Mouse (Mus musculus): ENCODE results near the gene Kcnma1. TPM values are rescaled to one million over a fixed set of nuclear protein-coding genes. Genes with fewer than 3 reads are reported as not detected.

The Kcnma1 gene
- polyA plus RNA-seq, 1 experiment from 2014 or later = 6.0 TPM

DNA sequence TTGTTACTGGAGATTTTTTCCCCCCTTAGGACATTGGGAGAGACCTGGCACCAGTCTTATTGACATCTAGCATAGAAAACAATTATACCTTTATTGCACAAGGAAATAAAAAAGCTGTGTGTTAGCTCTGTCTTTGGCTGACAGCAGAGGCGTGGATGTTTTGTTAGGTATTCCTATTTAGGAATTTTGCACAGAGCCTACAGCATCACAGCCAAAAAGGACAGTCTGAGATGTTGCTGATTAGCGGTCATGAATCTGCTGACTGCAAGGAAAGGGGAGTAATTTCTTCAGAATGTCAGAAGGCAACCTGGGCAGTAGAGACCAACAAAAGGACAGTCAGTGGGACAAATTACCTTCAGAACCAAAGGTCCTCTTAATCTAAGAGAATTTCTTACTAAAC is 412.2 kb downstream of the Kcnma1 start:
- Histone ChIP-seq H3K36me3 (ENCODE audit: control insufficient read depth, insufficient read depth, low read length) (no peaks in the 10 kb centered on the region), H3K27ac (ENCODE audit: low read length) (no peak overlapping the region), H3K4me2 (ENCODE audit: low read depth, low read length) (no peak overlapping the region), H3K4me1 (ENCODE audit: control insufficient read depth, insufficient read depth, low read length) (no peaks in the 10 kb centered on the region), H3K27me3 (replicated peaks; ENCODE audit: control insufficient read depth, insufficient read depth, low read length) (no peaks in the 10 kb centered on the region), H3K4me3 (ENCODE audit: low read length) (no peak overlapping the region), H3K9me3 (ENCODE audit: control insufficient read depth, low read length) (no peaks in the 10 kb centered on the region), H3K9ac (ENCODE audit: low read depth, low read length) (no peak overlapping the region)
- WGBS = 76% methylated on average over 2 of the region's 2 CpGs
- no peak for ATAC-seq

DNA sequence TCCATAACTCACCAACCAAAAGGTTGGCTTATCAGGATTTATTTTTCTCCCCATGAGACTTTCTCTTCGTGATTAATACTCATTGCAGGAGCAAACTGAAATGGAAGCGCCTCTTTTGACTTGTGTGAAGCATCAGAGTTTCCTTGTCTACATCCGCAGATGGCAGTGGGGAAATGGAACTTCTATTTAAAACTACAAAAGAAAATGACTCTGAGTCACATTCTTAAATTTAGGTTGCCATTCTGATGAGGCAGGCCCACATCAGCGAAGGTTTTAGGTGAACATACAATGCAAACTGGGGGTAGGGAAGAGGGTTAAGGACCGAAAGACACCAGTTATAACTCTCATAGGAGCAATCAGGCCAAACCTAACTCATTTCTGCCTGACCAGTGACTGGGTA is 419.7 kb downstream of the Kcnma1 start:
- WGBS = 86% methylated on average over 5 of the region's 5 CpGs
- ATAC-seq = no peak
- no peaks in the 10 kb centered on the region for H3K9me3 ChIP-seq (ENCODE audit: control insufficient read depth, low read length)
- no peaks in the 10 kb centered on the region for H3K4me1 ChIP-seq (ENCODE audit: control insufficient read depth, insufficient read depth, low read length)
- H3K27me3 ChIP-seq (replicated peaks; ENCODE audit: control insufficient read depth, insufficient read depth, low read length) = no peaks in the 10 kb centered on the region
- no peak overlapping the region for H3K27ac ChIP-seq (ENCODE audit: low read length)
- H3K4me2 ChIP-seq (ENCODE audit: low read depth, low read length) = no peak overlapping the region
- no peak overlapping the region for H3K4me3 ChIP-seq (ENCODE audit: low read length)
- H3K36me3 ChIP-seq (ENCODE audit: control insufficient read depth, insufficient read depth, low read length) = no peaks in the 10 kb centered on the region
- no peak overlapping the region for H3K9ac ChIP-seq (ENCODE audit: low read depth, low read length)

DNA sequence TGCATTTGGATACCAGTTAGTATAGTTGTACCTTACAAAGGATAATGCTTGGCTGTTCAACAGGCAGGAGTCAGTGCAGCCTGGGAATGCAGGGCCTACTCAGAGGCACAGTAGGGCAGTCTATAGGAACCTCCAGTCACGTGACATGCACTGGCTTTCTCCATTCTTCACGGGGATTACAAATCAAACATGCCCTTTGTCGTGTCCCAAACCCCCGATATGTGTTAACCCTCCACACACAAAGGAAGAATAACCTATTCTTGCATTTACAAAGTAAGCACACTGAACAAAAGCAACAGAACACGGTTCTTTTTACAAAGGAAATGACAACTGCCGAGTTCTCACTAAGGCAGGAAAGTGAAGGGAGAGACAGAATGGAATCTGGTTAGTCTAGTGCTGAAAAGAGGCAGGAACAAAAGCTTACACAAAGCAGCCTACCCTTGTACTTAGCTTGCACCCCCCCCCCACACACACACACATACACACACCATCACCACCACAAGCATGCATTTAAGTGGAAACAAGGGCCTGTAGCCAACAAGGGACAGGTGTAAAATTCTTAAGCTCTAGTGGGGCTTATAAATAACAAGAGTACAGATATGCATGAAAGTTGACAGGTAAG is 421.4 kb downstream of the Kcnma1 start:
- Histone ChIP-seq H3K36me3 (ENCODE audit: control insufficient read depth, insufficient read depth, low read length) (no peaks in the 10 kb centered on the region), H3K27me3 (replicated peaks; ENCODE audit: control insufficient read depth, insufficient read depth, low read length) (no peaks in the 10 kb centered on the region), H3K4me1 (ENCODE audit: control insufficient read depth, insufficient read depth, low read length) (no peaks in the 10 kb centered on the region), H3K4me2 (ENCODE audit: low read depth, low read length) (no peak overlapping the region), H3K4me3 (ENCODE audit: low read length) (no peak overlapping the region), H3K9me3 (ENCODE audit: control insufficient read depth, low read length) (no peaks in the 10 kb centered on the region), H3K27ac (ENCODE audit: low read length) (no peak overlapping the region), H3K9ac (ENCODE audit: low read depth, low read length) (no peak overlapping the region)
- 56% methylated on average over 6 of the region's 6 CpGs for WGBS
- ATAC-seq = no peak

DNA sequence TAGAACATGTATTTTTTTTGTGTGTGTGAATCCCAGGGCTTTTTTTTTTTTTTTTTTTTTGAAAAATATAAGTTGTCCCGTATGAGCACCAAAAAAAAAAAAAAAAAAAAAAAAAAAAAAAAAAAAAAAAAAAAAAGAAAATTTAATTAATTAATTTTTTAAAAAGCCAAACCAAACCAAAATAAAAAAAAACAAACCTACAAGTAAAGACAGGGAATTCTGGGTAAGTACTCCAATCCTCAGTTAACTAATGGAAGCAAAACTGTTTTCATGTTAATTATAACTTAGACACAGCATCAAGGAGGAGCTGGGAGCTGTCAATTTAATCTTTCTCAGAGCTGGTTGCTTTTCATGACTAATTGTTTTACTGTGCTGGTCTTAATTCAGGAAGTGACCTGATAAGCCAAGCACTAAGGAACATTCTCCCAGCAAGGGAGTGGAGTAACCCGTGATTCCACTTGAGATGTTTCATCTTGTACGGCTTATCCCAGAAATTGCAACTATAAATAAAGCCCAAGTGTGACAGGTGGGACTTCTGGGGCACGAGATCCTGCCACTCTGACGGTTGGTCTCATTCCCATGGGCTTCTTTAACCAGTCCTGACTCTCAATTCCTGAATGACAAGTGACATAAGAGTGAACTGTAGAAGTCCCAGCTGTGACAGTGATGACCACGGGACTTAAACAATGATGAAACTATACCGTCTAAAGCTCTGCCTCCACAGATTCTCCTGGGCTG is 424.4 kb downstream of the Kcnma1 start:
- H3K4me2 ChIP-seq (ENCODE audit: low read depth, low read length) = no peak overlapping the region
- 59% methylated on average over 7 of the region's 7 CpGs for WGBS
- no peaks in the 10 kb centered on the region for H3K4me1 ChIP-seq (ENCODE audit: control insufficient read depth, insufficient read depth, low read length)
- no peaks in the 10 kb centered on the region for H3K9me3 ChIP-seq (ENCODE audit: control insufficient read depth, low read length)
- no peak overlapping the region for H3K4me3 ChIP-seq (ENCODE audit: low read length)
- no peak for ATAC-seq
- H3K27ac ChIP-seq (ENCODE audit: low read length) = no peak overlapping the region
- no peak overlapping the region for H3K9ac ChIP-seq (ENCODE audit: low read depth, low read length)
- no peaks in the 10 kb centered on the region for H3K36me3 ChIP-seq (ENCODE audit: control insufficient read depth, insufficient read depth, low read length)
- no peaks in the 10 kb centered on the region for H3K27me3 ChIP-seq (replicated peaks; ENCODE audit: control insufficient read depth, insufficient read depth, low read length)

- H3K36me3 ChIP-seq (ENCODE audit: control insufficient read depth, insufficient read depth, low read length) = no peaks in the 10 kb centered on the region
- 71% methylated on average over 9 of the region's 9 CpGs for WGBS
Measured at GRCm38 (mm10) chr14:23587451-23587850, 426.8 kb downstream of the Kcnma1 start.

DNA sequence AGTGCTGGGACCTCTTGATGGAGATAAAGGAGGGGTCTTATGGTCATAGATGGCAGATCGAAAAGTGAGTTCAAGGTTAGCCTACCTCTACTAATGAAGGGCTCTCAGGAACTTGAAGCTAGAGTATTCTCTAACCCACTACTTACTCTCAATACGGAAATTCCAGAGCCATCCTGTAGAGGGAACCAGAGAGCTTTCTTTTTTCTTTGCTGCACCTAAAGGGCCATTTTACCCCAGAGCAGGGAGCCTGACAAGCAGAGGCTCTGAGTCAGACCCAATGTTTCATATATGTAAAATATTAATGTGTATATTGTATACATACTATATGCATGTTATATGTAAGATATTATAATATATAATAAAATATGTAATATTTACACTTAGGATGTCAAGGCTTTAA is 431.1 kb downstream of the Kcnma1 start:
- no peaks in the 10 kb centered on the region for H3K36me3 ChIP-seq (ENCODE audit: control insufficient read depth, insufficient read depth, low read length)
- WGBS = 22% methylated on average over 2 of the region's 2 CpGs
- H3K27ac ChIP-seq (ENCODE audit: low read length) = no peak overlapping the region
- H3K4me1 ChIP-seq (ENCODE audit: control insufficient read depth, insufficient read depth, low read length) = no peaks in the 10 kb centered on the region
- no peak for ATAC-seq
- H3K27me3 ChIP-seq (replicated peaks; ENCODE audit: control insufficient read depth, insufficient read depth, low read length) = no peaks in the 10 kb centered on the region
- H3K9ac ChIP-seq (ENCODE audit: low read depth, low read length) = no peak overlapping the region
- H3K9me3 ChIP-seq (ENCODE audit: control insufficient read depth, low read length) = no peaks in the 10 kb centered on the region
- H3K4me2 ChIP-seq (ENCODE audit: low read depth, low read length) = no peak overlapping the region
- no peak overlapping the region for H3K4me3 ChIP-seq (ENCODE audit: low read length)

More at GRCm38 (mm10) chr14:23587451-23587850, 426.8 kb downstream of the Kcnma1 start:
- Histone ChIP-seq H3K27me3 (replicated peaks; ENCODE audit: control insufficient read depth, insufficient read depth, low read length) (no peaks in the 10 kb centered on the region), H3K4me1 (ENCODE audit: control insufficient read depth, insufficient read depth, low read length) (no peaks in the 10 kb centered on the region), H3K9me3 (ENCODE audit: control insufficient read depth, low read length) (no peaks in the 10 kb centered on the region), H3K4me2 (ENCODE audit: low read depth, low read length) (no peak overlapping the region), H3K4me3 (ENCODE audit: low read length) (no peak overlapping the region), H3K9ac (ENCODE audit: low read depth, low read length) (no peak overlapping the region), H3K27ac (ENCODE audit: low read length) (no peak overlapping the region)
- no peak for ATAC-seq

- Histone ChIP-seq H3K4me2 (ENCODE audit: low read depth, low read length) (no peak overlapping the region), H3K9me3 (ENCODE audit: control insufficient read depth, low read length) (no peaks in the 10 kb centered on the region), H3K4me1 (ENCODE audit: control insufficient read depth, insufficient read depth, low read length) (no peaks in the 10 kb centered on the region), H3K27ac (ENCODE audit: low read length) (no peak overlapping the region), H3K9ac (ENCODE audit: low read depth, low read length) (no peak overlapping the region), H3K27me3 (replicated peaks; ENCODE audit: control insufficient read depth, insufficient read depth, low read length) (no peaks in the 10 kb centered on the region), H3K4me3 (ENCODE audit: low read length) (no peak overlapping the region), H3K36me3 (ENCODE audit: control insufficient read depth, insufficient read depth, low read length) (no peaks in the 10 kb centered on the region)
- WGBS = 74% methylated on average over 3 of the region's 3 CpGs
- ATAC-seq = no peak
Measured at GRCm38 (mm10) chr14:23581282-23581681, 433.0 kb downstream of the Kcnma1 start.

- Histone ChIP-seq H3K36me3 (ENCODE audit: control insufficient read depth, insufficient read depth, low read length) (no peaks in the 10 kb centered on the region), H3K9me3 (ENCODE audit: control insufficient read depth, low read length) (no peaks in the 10 kb centered on the region), H3K27ac (ENCODE audit: low read length) (no peak overlapping the region), H3K9ac (ENCODE audit: low read depth, low read length) (no peak overlapping the region), H3K4me2 (ENCODE audit: low read depth, low read length) (no peak overlapping the region), H3K4me3 (ENCODE audit: low read length) (no peak overlapping the region), H3K27me3 (replicated peaks; ENCODE audit: control insufficient read depth, insufficient read depth, low read length) (no peaks in the 10 kb centered on the region), H3K4me1 (ENCODE audit: control insufficient read depth, insufficient read depth, low read length) (no peaks in the 10 kb centered on the region)
- no peak for ATAC-seq
- WGBS = 0% methylated on average over 2 of the region's 2 CpGs
Measured at GRCm38 (mm10) chr14:23575951-23576350, 438.3 kb downstream of the Kcnma1 start.

GRCm38 (mm10) chr14:23574136-23574535 is 440.2 kb downstream of the Kcnma1 start:
- H3K9ac ChIP-seq (ENCODE audit: low read depth, low read length) = no peak overlapping the region
- no peak overlapping the region for H3K4me2 ChIP-seq (ENCODE audit: low read depth, low read length)
- H3K9me3 ChIP-seq (ENCODE audit: control insufficient read depth, low read length) = no peaks in the 10 kb centered on the region
- no peaks in the 10 kb centered on the region for H3K36me3 ChIP-seq (ENCODE audit: control insufficient read depth, insufficient read depth, low read length)
- H3K27me3 ChIP-seq (replicated peaks; ENCODE audit: control insufficient read depth, insufficient read depth, low read length) = no peaks in the 10 kb centered on the region
- WGBS = 78% methylated on average over 4 of the region's 4 CpGs
- H3K4me1 ChIP-seq (ENCODE audit: control insufficient read depth, insufficient read depth, low read length) = no peaks in the 10 kb centered on the region
- no peak for ATAC-seq
- H3K27ac ChIP-seq (ENCODE audit: low read length) = no peak overlapping the region
- no peak overlapping the region for H3K4me3 ChIP-seq (ENCODE audit: low read length)
